Mouse (Mus musculus) left cerebral cortex, adult 8-10 months (tissue): ENCODE data around the gene Cadps2. TPM values are rescaled to one million over a fixed set of nuclear protein-coding genes. Genes with fewer than 3 reads are reported as not detected.

Experiments
- total RNA-seq, 4 experiments: library from RNA; stranded (reverse); gene quantifications; 2 replicates each; pipeline ENCODE4 v1.2.4; 2022

Cadps2 gene
- total RNA-seq, 4 experiments from 2014 or later, result 69.8 to 86.7 (median 77.5) TPM

Other genes starting within 250 kb of the Cadps2 start
- gene Rnf133, start 189.1 kb downstream of the Cadps2 start, total RNA-seq, result 1 to 10 TPM in 1 of 4 experiments, under 1 TPM in 3; 0.49 to 1.0 (median 0.88) TPM
- gene Rnf148, start 184.3 kb downstream of the Cadps2 start, total RNA-seq, result 1 to 10 TPM in 1 of 4 experiments, under 1 TPM in 3; 0.30 to 1.1 (median 0.54) TPM
- not detected for gene Tas2r118, start 130.6 kb upstream of the Cadps2 start, total RNA-seq